Mouse (Mus musculus) embryonic facial prominence, embryonic 11.5 days (tissue): ENCODE measurements at regions not wholly inside any gene's neighbourhood (a gene's known extent, or its start where the extent isn't known, plus 50 kb on each side); places are given as distances from the start of the nearest gene placed in this dataset.

Experiments used
- ATAC-seq: fragments of 200-750 bp; cut with Nextera tagmentation; replicated peaks from 2 replicates; pipeline ENCODE4 v1.8.0; 2017; ENCODE audit warnings: low read depth; ENCODE audit not compliant: insufficient number of reproducible peaks, low FRiP score, low TSS enrichment
- DNase-seq: peaks from one replicate; pipeline ENCODE4 v3.0.0-alpha.2; 2015; ENCODE audit warnings: low spot score
- H3K27ac ChIP-seq: fragments of 300-500 bp; sonication (generic); replicated peaks from 2 replicates; pipeline ENCODE4 v1.5.1; 2014; ENCODE audit warnings: mild to moderate bottlenecking, low read depth, low read length, control low read depth
- H3K27me3 ChIP-seq: fragments of 300-500 bp; sonication (generic); 2 replicates; pipeline ENCODE4 v1.6.1; 2014; ENCODE audit warnings: mild to moderate bottlenecking, low read length, moderate library complexity, mixed read lengths; ENCODE audit not compliant: control insufficient read depth, insufficient read depth
- H3K36me3 ChIP-seq: fragments of 300-500 bp; sonication (generic); replicated peaks from 2 replicates; pipeline ENCODE4 v1.6.1; 2014; ENCODE audit warnings: low read depth, mild to moderate bottlenecking, low read length, moderate library complexity, mixed read lengths; ENCODE audit not compliant: control insufficient read depth, insufficient read depth
- H3K4me1 ChIP-seq: fragments of 300-500 bp; sonication (generic); 2 replicates; pipeline ENCODE4 v1.6.1; 2014; ENCODE audit warnings: low read length, mixed read lengths; ENCODE audit not compliant: control insufficient read depth, insufficient read depth
- H3K4me2 ChIP-seq: fragments of 300-500 bp; sonication (generic); 2 replicates; pipeline ENCODE4 v1.6.1; 2014; ENCODE audit warnings: low read depth, mild to moderate bottlenecking, control low read depth, low read length, moderate library complexity
- H3K4me3 ChIP-seq: fragments of 300-500 bp; sonication (generic); 2 replicates; pipeline ENCODE4 v1.5.1; 2014; ENCODE audit warnings: low read depth, low read length, control low read depth
- H3K9ac ChIP-seq: fragments of 300-500 bp; sonication (generic); replicated peaks from 2 replicates; pipeline ENCODE4 v1.6.1; 2014; ENCODE audit warnings: mild to moderate bottlenecking, control low read depth, low read length
- H3K9me3 ChIP-seq: fragments of 300-500 bp; sonication (generic); replicated peaks from 2 replicates; pipeline ENCODE4 v1.6.1; 2016; ENCODE audit warnings: mild to moderate bottlenecking, low read length, inconsistent platforms, mixed read lengths; ENCODE audit not compliant: control insufficient read depth

- no peak overlapping the region for H3K4me3 ChIP-seq
- DNase-seq (no peak), ATAC-seq (0 out of 2 replicates have a peak, but pooled peaks have one; percentile 34)
- no peaks in the 10 kb centered on the region for H3K36me3 ChIP-seq
- H3K9ac ChIP-seq, result no peak overlapping the region
- no peaks in the 10 kb centered on the region for H3K27me3 ChIP-seq
- no peaks in the 10 kb centered on the region for H3K9me3 ChIP-seq
- no peaks in the 10 kb centered on the region for H3K4me1 ChIP-seq
- no peak overlapping the region for H3K4me2 ChIP-seq
- no peak overlapping the region for H3K27ac ChIP-seq
Measured at GRCm38 (mm10) chr2:107627458-107627857, 337.0 kb downstream of the Kcna4 start.

GRCm38 (mm10) chr2:107659176-107659575 is 368.7 kb downstream of the Kcna4 start:
- H3K4me2 ChIP-seq, result no peak overlapping the region
- H3K9me3 ChIP-seq, result no peaks in the 10 kb centered on the region
- H3K27me3 ChIP-seq, result no peaks in the 10 kb centered on the region
- no peaks in the 10 kb centered on the region for H3K4me1 ChIP-seq
- no peak overlapping the region for H3K27ac ChIP-seq
- no peaks in the 10 kb centered on the region for H3K36me3 ChIP-seq
- no peak for DNase-seq
- no peak overlapping the region for H3K4me3 ChIP-seq
- H3K9ac ChIP-seq, result no peak overlapping the region
- ATAC-seq, result no peak
